Mouse (Mus musculus) layer of hippocampus, adult 11-12 months (tissue): ENCODE measurements at regions not wholly inside any gene's neighbourhood (a gene's known extent, or its start where the extent isn't known, plus 50 kb on each side); places are given as distances from the start of the nearest gene placed in this dataset.
A peak's percentile ranks its signal among the peaks of the same experiment; 100 is the strongest.

Experiments
- DNase-seq: peaks from one replicate; pipeline ENCODE4 v3.0.0; 2022; ENCODE audit warnings: low spot score

DNA sequence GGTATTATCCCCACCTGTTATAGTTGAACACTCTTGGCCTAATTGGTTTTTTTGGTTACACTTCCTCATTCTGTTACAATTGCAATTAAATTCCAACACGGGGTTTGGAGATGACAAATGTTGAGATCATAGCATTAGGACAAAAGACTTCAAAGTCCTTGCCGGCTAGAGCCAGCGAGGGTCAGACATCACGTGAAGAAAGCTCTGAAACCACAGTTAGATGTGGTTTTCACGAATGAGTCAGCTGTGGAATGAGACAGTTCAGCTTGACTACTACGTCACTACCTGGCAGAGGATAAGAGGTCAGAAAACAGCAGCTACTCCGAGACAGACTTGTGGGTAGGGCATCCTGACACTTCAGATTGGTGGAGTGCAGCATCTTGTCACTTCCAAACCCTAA is 55.5 kb upstream of the Trio start:
- no peak for DNase-seq

DNA sequence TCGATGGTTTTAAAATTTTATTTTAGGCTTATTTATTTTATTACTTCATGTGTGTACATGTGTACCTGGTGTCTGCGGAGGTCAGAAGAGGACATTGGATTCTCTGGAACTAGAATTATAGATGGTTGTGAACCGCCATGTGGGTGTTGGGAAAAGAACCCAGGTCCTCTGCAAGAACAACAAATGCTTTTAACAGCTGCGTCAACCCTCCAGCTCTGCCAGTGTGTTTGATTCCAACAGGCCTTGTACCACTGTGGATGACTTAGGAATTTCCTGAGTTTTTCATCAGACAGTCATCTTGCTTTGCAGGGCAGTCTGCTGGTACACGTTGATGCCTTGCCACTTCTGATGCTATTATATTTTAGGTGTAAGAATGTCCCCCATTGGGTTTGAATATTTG is 56.8 kb upstream of the Trio start:
- DNase-seq = no peak

GRCm38 (mm10) chr15:28105956-28106355 is 80.3 kb upstream of the Trio start:
- DNase-seq = no peak

DNA sequence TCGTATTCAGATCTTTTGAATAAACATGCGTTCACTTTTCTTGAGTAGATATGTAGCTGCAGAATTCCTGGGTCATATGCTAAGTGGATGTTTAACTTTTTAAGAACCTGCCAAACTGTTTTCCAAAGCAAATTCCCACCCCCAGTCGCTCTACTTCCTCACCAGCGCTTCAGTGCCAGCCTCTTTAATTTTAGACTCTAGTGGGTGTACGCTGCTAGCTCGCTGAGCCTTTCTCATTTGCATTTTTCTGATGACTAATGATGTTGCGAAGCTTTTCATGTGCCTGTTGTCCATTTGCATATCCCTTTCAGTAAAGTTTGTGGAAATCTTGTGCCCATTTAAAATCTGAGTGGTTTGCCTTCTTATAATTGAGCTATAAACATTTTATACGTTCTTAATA is 84.3 kb upstream of the Trio start:
- DNase-seq = peak; percentile 53

DNA sequence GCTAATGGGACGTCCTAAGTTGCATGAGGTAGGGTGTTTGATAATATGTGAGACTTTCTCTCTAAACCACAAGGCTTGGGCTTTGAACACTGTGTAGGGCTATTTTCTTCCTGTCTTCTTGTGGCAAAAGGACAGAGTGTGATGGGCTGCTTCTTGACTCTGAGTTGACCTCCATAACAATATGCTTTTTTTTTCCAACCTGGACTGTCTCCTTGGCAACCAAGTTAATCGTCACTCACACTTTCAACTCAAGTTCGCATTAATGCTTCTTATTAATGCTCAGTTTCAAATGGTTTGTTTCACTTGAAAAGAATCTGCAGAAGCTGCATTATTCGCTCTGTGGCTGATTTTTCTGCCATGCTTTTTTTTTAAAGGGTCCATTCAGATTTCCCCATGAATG is 87.8 kb upstream of the Trio start:
- DNase-seq = no peak

DNA sequence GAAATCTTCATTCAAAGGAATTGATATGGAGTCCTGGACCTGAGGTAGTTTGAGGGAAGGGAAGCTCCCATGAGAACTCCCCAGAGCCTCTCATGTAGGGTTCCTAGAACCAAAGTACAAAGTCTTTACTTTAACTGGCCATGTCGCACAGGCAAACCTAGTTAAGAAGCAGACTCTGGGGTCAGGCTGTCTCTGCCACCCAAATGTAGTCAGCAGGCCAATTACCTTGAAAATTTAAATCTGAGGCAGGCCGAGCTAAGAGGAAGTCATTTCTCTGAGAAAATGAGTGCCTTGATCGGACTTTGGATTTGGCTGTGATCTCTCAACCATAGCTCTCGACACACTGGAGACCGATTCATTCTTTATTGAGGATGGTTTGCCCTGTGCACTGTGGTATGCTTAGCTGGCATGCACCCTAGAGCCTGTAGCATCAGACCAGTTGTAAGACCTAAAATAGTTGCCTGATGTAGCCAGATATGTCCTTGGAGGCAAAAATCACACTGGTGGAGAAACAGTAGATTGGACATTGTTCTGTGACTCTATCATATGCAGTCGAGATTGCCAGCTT is 88.6 kb upstream of the Trio start:
- no peak for DNase-seq

DNA sequence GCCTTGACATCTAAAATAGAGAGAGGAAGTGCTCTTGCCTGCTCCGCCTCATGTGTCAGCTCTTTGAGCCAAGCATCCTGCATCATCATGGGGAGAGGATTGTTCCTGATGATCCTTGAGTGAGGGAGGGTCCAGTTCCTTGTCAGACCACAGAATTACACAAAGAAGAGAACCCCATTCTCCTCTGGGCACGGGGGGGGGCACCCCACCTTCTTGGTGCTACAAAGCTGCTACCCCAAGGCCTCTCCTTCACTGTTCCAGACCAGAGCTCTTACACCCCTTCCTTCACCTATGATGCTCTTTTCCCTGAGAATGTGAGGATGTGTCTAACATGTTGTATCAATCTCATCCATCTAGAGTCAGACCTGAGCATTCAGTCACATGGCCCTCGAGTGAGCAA is 76.7 kb upstream of the Dnah5 start:
- no peak for DNase-seq

GRCm38 (mm10) chr15:28129536-28129935 is 74.0 kb upstream of the Dnah5 start:
- no peak for DNase-seq

- no peak for DNase-seq
Measured at GRCm38 (mm10) chr15:28131546-28131945, 72.0 kb upstream of the Dnah5 start.

DNA sequence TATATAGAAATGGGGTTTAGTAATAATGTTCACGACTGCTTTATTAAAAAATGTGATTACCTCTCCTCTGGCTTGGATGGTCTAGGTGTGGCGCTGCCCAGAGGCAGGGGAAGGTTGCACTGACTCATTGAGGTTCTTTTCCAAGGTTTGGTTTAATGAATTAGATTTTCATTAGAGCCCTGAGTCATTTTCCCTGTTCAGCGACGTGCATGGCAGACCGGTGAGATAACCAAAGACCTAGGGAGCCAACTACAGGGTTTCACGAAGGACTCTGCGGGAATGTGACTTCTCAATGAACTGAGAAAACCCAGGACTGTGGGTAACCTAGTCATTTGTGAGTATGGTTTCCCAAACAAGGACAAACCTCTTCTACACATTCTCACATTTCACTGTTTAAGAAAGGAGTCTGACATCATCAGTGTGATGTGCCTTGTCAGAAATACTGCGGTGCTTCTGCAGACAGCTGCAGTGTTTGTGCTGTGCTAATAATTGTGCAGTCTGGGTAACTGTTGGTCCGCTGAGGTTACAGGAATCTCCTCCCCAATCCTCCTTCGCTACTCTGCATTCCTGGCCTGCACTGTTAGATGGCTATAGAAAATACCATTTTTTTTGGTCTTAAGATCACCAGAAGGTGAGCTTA is 70.3 kb upstream of the Dnah5 start:
- no peak for DNase-seq

DNA sequence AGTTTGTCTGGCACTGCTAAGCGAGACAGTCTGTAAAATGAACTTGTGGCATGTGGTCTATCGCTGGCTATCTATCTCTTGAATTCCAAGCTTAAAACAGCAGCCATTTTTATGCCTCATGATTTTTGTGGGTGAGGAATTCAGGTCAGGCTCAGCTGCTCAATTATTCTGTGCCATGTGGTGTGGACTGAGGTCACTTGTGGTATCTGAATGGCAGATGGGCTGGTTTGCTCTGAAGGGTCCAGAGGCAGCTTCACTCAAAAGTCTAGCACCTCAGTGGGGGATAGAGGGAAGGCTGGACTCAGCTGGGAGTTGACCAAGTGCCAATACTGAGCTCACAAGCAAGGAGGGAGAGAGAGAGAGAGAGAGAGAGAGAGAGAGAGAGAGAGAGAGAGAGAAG is 69.3 kb upstream of the Dnah5 start:
- DNase-seq = no peak

- no peak for DNase-seq
Measured at GRCm38 (mm10) chr15:28138806-28139205, 64.7 kb upstream of the Dnah5 start.

GRCm38 (mm10) chr15:28140301-28140700 is 63.3 kb upstream of the Dnah5 start:
- DNase-seq = peak; percentile 11

DNA sequence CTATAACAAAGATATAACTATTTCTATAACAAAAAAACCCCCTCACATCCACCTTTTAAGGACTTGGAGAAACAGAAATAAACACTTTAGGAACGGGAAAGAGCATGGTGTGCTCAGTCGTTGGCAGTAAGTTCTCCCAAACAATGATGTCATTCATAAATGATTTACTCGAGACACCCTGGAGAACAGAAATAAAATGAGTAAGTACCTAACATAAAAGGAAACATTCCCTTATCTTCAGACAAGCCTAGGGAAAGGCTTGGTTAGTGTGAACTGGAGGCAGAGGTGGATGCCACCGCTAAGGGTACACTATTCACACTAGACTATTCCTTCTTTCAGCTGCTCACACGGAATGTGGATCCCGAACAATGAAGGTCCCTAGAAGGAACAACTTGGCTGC is 62.2 kb upstream of the Dnah5 start:
- no peak for DNase-seq

GRCm38 (mm10) chr15:28144217-28144616 is 59.3 kb upstream of the Dnah5 start:
- no peak for DNase-seq

- DNase-seq = no peak
Measured at GRCm38 (mm10) chr15:28144846-28145245, 58.7 kb upstream of the Dnah5 start.

DNA sequence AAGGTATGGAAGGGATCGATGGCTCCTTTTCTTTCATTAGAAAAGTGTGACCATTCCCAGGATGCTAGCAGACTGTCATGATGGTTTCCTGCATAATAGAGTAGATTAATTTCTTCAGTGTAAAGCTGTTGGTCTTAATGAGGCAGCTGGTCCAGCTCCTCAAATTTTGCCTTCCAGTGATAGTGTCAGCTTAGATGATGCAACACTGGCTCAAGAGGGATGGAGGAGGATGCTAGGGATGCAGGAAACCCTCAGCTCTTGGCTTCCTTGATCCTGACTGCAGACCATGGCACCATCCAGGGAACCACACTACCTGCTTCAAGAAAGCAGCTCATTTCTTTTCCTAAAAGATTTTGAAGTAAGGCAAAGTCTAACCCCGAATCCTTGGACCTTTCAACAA is 51.9 kb upstream of the Dnah5 start:
- no peak for DNase-seq
